Mouse (Mus musculus) embryonic facial prominence, embryonic 15.5 days (tissue): Measurements from ENCODE around the gene Anks1. TPM values are rescaled to one million over a fixed set of nuclear protein-coding genes. Genes with fewer than 3 reads are reported as not detected.
A peak's percentile ranks its signal among the peaks of the same experiment; 100 is the strongest.

Experiments used
- ATAC-seq: fragments of 200-750 bp; cut with Nextera tagmentation; 2 replicates; pipeline ENCODE4 v1.8.0; 2017; ENCODE audit warnings: low read depth, moderate TSS enrichment; ENCODE audit not compliant: insufficient number of reproducible peaks, low FRiP score, low TSS enrichment
- H3K27ac ChIP-seq: fragments of 300-500 bp; sonication (generic); replicated peaks from 2 replicates; pipeline ENCODE4 v1.5.1; 2015; ENCODE audit warnings: mild to moderate bottlenecking, inconsistent platforms
- H3K27me3 ChIP-seq: fragments of 300-500 bp; sonication (generic); 2 replicates; pipeline ENCODE4 v1.6.1; 2015; ENCODE audit warnings: inconsistent platforms
- H3K36me3 ChIP-seq: fragments of 300-500 bp; sonication (generic); 2 replicates; pipeline ENCODE4 v1.6.1; 2015; ENCODE audit warnings: mild to moderate bottlenecking, inconsistent platforms
- H3K4me1 ChIP-seq: fragments of 300-500 bp; sonication (generic); 2 replicates; pipeline ENCODE4 v1.6.1; 2015; ENCODE audit warnings: inconsistent platforms
- H3K4me2 ChIP-seq: fragments of 300-500 bp; sonication (generic); replicated peaks from 2 replicates; pipeline ENCODE4 v1.6.1; 2015; ENCODE audit warnings: mild to moderate bottlenecking, inconsistent platforms
- H3K4me3 ChIP-seq: fragments of 300-500 bp; sonication (generic); replicated peaks from 2 replicates; pipeline ENCODE4 v1.5.1; 2015; ENCODE audit warnings: mild to moderate bottlenecking, inconsistent platforms
- H3K9ac ChIP-seq: fragments of 300-500 bp; sonication (generic); 2 replicates; pipeline ENCODE4 v1.6.1; 2015; ENCODE audit warnings: inconsistent platforms
- H3K9me3 ChIP-seq: fragments of 300-500 bp; sonication (generic); replicated peaks from 2 replicates; pipeline ENCODE4 v1.6.1; 2016; ENCODE audit warnings: inconsistent platforms
- WGBS: fragments of 180-500 bp; shearing (Covaris S2); methylation state at CpG from one replicate; pipeline ENCODE4 v1.1.7; 2015; 5-methylcytosine and 5-hydroxymethylcytosine counted together
- polyA plus RNA-seq: library from polyadenylated mRNA; unstranded; fragments of >200 nt; fragmentation: Nextera tagmentation; extraction: Ambion mirVana; gene quantifications from 2 replicates; pipeline ENCODE4 v1.2.1, GENCODE M21; 2015

Gene Anks1
- polyA plus RNA-seq, 1 experiment from 2014 or later: 15.3 TPM

DNA sequence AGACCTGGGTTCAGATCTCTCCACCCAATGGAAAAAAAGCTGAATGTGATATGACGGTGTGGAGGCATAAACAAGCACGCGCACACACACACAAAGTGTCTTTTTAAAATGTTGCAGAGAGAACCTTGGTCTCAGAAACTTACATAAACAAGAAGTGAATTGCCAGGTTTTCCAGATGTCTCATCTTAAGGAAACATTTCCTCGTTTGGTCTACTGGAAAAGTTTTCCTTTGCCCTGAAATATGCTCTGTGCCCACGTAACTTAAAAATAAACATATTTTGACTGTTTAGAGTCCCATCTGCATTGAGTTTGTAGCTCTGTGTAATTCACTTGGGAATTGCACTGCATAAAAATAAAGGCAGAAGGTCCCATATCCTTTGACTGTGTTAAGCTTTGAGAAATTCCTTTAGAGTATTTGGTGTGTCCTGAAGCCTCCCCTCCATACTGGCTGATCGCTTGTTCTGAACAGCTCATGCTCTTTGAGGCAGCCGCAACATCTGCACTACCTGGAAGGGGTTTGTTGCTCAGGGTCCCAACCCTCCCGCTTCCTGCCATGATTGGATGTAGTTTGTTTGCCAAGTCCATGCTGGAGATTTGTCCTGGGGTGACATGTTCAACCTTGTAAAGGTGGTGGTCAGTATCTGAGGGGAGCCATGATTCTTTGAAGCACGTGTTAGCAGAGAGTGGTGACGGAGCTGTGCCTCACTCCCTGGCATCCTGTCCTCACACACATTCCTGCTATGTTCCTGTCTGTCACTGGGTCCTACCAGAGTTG is 25.2 kb downstream of the Anks1 start:
- no peak overlapping the region for H3K4me2 ChIP-seq
- WGBS: 62% methylated on average over 10 of the region's 10 CpGs
- peak overlapping the region; percentile 80 for H3K27ac ChIP-seq
- H3K27me3 ChIP-seq: no peaks in the 10 kb centered on the region
- no peaks in the 10 kb centered on the region for H3K36me3 ChIP-seq
- H3K9ac ChIP-seq: no peak overlapping the region
- H3K4me1 ChIP-seq: peaks cover 56% of the 10 kb centered on the region
- no peak overlapping the region for H3K4me3 ChIP-seq
- H3K9me3 ChIP-seq: no peaks in the 10 kb centered on the region
- no peak for ATAC-seq

DNA sequence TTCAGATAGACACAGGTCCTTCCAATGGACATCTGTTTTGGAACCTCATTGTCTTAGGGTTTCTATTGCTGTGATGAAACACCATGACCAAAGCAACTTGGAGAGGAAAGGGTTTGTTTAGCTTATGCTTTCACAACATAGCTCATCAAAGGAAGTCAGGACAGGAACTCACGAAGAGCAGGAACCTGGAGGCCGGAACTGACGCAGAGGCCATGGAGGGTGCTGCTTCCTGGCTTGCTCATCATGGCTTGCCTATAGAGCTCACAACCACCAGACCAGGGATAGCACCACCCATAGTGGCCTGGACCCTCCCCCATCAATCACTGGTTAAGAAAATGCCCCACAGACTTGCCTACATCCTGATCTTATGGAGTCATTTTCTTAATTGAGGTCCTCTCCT is 26.0 kb downstream of the Anks1 start:
- no peak for ATAC-seq
- H3K4me1 ChIP-seq: peaks cover 62% of the 10 kb centered on the region
- WGBS: 89% methylated on average over 3 of the region's 3 CpGs

DNA sequence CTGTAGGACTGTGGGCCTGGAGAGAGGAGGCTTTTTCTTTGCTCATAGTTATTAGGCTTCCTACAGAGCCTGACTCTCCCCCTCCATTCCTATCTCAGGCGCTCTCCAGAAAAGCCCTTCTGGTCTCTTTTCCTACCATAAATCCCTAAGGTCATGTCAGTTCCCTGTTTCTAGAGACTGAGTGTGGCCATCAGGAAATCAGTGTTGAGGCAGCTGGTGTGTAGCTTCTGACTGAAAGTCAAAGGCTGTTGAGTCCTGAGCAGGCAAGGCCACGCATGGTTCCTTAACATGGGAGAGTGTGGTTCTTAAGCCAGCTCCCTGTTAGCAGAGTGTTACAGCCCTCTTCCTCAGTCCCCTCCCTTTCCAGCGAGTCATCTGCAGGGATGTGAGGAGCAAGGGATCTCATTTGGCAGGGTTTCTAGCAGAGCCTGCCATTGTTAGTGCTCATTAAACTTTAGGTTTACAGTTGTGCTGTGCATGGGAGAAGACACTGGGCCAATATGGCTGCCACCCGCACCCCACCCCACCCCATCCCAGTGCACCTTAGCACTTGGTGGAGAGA is 28.0 kb downstream of the Anks1 start:
- WGBS: 87% methylated on average over 4 of the region's 4 CpGs
- Histone ChIP-seq H3K9ac (no peak overlapping the region), H3K27ac (peak overlapping the region; percentile 28; the same call in 1 of the 2 replicates)

More for the DNA sequence above, 26.0 kb downstream of the Anks1 start:
- H3K4me3 ChIP-seq: no peak overlapping the region
- no peak overlapping the region for H3K9ac ChIP-seq
- peak overlapping the region; percentile 80 for H3K27ac ChIP-seq
- no peak overlapping the region for H3K4me2 ChIP-seq
- no peaks in the 10 kb centered on the region for H3K27me3 ChIP-seq
- no peaks in the 10 kb centered on the region for H3K9me3 ChIP-seq
- no peaks in the 10 kb centered on the region for H3K36me3 ChIP-seq

DNA sequence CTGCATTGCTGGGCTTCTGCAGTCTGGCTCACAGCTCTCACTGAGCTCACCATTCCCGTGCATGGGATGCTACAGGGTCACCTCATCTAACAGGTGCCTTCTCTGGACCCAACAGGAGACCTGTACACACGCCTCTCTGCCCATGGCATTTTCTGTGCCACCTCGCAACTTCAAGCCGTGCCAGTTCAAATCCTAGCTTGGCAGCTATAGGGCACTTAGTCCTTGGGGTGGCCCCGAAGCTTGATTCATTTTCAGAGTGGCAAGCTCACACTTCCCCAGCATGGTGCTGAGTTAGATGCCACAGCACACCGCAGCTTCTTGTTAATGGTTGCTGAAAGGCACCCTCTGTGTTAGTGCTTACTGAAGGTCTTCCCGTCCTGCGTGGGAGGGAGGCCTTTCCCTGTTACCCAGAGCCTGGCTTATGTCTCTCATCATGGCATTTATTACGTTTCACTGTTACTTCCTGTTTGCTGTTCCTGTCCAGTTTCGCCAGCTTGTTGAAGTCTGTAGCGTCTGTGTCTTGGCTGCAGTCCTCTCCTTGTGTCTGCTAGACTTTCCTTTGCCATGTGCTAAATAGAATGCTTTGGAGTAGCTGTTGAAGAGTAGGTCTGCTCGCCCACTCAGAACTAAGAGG is 29.1 kb downstream of the Anks1 start:
- no peak overlapping the region for H3K4me3 ChIP-seq
- no peaks in the 10 kb centered on the region for H3K9me3 ChIP-seq
- H3K27me3 ChIP-seq: no peaks in the 10 kb centered on the region
- ATAC-seq: no peak
- H3K4me1 ChIP-seq: peaks cover 62% of the 10 kb centered on the region
- H3K9ac ChIP-seq: no peak overlapping the region
- H3K4me2 ChIP-seq: no peak overlapping the region
- peak overlapping the region; percentile 68 for H3K27ac ChIP-seq
- WGBS: 61% methylated on average over 12 of the region's 12 CpGs
- H3K36me3 ChIP-seq: no peaks in the 10 kb centered on the region

More for the DNA sequence above, 28.0 kb downstream of the Anks1 start:
- H3K4me3 ChIP-seq: no peak overlapping the region
- H3K36me3 ChIP-seq: no peaks in the 10 kb centered on the region
- H3K4me1 ChIP-seq: peaks cover 65% of the 10 kb centered on the region
- no peaks in the 10 kb centered on the region for H3K27me3 ChIP-seq
- no peaks in the 10 kb centered on the region for H3K9me3 ChIP-seq
- H3K4me2 ChIP-seq: no peak overlapping the region
- ATAC-seq: no peak

DNA sequence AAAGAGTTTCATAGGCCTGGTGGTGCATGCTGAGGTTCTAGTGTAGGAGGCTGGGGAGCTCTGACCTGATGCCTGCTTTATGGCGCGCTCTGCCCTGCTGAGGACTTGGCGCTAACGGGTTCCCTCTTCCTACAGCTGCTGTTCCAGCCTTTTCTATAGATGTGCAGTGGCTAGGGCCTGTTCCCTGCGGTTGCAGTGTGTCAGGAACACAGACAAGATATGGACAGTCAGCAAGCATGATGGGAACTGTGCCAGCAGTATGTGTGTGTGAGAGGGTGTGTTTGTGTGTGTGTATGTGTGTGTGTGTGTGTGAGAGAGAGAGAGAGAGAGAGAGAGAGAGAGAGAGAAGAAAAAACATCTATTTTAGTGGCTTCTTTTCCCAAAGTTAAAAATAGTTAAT is 29.9 kb downstream of the Anks1 start:
- H3K4me3 ChIP-seq: no peak overlapping the region
- peaks cover 56% of the 10 kb centered on the region for H3K4me1 ChIP-seq
- no peaks in the 10 kb centered on the region for H3K36me3 ChIP-seq
- ATAC-seq: no peak
- H3K27me3 ChIP-seq: no peaks in the 10 kb centered on the region
- H3K4me2 ChIP-seq: no peak overlapping the region
- 81% methylated on average over 5 of the region's 5 CpGs for WGBS
- peak overlapping the region; percentile 68 for H3K27ac ChIP-seq
- no peak overlapping the region for H3K9ac ChIP-seq
- no peaks in the 10 kb centered on the region for H3K9me3 ChIP-seq

DNA sequence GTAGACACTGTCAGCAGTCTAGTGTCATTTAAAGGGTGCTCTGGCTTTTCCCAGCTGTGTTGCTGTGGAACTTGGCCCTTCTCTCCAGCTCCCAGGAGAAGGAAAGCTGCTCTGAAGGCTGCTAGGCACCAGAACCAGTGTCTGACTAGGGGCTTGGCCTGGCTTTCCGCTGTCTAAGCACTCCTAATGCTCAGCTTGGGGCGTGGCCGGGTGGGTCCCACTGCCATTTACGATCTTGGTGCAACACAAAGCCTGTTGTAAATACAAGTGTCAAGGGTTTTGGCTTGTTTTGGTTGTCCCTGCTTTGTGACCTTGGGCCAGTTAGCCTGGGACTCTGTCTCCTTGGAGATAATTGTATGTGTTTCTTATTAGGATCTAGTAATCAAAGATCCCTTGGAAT is 31.2 kb downstream of the Anks1 start:
- no peak overlapping the region for H3K4me3 ChIP-seq
- no peaks in the 10 kb centered on the region for H3K36me3 ChIP-seq
- H3K27ac ChIP-seq: no peak overlapping the region
- no peaks in the 10 kb centered on the region for H3K9me3 ChIP-seq
- no peaks in the 10 kb centered on the region for H3K27me3 ChIP-seq
- no peak; the same call in 1 of the 2 replicates for ATAC-seq
- no peak overlapping the region for H3K4me2 ChIP-seq
- WGBS: 60% methylated on average over 4 of the region's 4 CpGs
- no peak overlapping the region for H3K9ac ChIP-seq
- H3K4me1 ChIP-seq: peaks cover 49% of the 10 kb centered on the region

DNA sequence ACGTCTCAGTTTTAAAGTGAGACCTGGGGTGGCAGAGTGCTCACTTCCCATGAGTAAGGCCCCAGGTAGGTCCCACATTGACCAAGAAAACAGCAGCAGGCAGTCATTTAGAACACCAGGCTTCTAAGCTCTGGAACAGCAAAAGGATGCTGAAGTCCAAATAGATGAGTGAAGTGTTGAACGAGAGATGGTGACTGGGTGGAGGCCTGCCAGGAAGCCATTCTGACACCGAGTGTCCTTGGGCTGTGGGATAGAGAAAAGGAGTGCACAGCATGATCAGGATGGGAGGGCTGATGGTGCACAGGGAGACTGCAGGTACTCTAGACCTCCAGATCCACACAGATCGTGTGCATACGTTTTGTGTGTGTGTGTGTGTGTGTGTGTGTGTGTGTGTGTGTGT is 32.1 kb downstream of the Anks1 start:
- Histone ChIP-seq H3K4me1 (peaks cover 57% of the 10 kb centered on the region), H3K4me3 (no peak overlapping the region), H3K36me3 (no peaks in the 10 kb centered on the region), H3K4me2 (no peak overlapping the region), H3K9ac (no peak overlapping the region), H3K9me3 (no peaks in the 10 kb centered on the region), H3K27me3 (no peaks in the 10 kb centered on the region), H3K27ac (no peak overlapping the region)
- 85% methylated on average over 5 of the region's 5 CpGs for WGBS
- ATAC-seq: no peak

DNA sequence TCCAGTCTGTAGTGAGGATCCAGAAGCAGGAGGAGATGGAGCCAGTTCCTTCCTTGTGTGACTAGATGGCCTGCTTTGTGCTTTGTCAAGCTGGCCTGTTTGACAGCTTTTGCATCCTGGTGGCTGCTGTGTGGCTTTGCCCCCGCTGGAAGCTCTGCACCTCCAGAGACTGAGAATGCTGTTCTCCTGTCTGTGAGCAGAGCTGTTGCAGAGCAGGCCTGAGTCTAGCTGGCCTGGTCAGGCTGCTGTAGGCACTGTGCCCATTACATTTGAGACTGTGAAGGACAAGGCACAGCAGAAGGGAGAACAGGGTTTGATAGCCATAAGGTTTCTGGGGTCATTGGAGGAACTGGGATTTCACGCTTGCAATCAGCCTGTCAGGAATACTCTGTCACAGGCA is 32.6 kb downstream of the Anks1 start:
- H3K9ac ChIP-seq: no peak overlapping the region
- WGBS: 76% methylated on average over 2 of the region's 2 CpGs
- peaks cover 61% of the 10 kb centered on the region for H3K4me1 ChIP-seq
- H3K4me3 ChIP-seq: no peak overlapping the region
- H3K9me3 ChIP-seq: no peaks in the 10 kb centered on the region
- H3K27ac ChIP-seq: no peak overlapping the region
- H3K27me3 ChIP-seq: no peaks in the 10 kb centered on the region
- ATAC-seq: no peak
- H3K4me2 ChIP-seq: no peak overlapping the region
- no peaks in the 10 kb centered on the region for H3K36me3 ChIP-seq

DNA sequence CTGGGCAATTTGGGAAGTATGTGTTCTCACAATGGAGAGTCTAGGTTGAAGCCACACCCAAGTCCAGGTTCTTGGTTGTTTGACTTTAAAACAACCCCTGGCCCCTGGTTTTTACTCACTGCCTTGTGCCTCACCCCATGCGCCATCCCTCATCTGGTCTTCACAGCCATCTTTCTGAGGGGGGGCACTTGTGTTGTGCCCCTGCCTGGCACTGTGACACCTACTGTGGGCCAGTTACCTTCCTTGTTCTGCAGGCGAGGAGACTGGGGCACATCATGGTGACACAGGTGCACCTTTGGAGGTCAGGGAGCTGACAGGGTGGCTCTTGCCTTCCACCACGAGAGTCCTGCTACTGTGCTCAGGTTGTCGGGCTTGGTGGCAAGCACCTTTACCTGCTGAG is 33.0 kb downstream of the Anks1 start:
- Histone ChIP-seq H3K9ac (no peak overlapping the region), H3K27me3 (no peaks in the 10 kb centered on the region), H3K36me3 (no peaks in the 10 kb centered on the region), H3K9me3 (no peaks in the 10 kb centered on the region), H3K27ac (no peak overlapping the region), H3K4me2 (no peak overlapping the region), H3K4me3 (no peak overlapping the region), H3K4me1 (peaks cover 60% of the 10 kb centered on the region)
- WGBS: 91% methylated on average over 4 of the region's 4 CpGs
- ATAC-seq: no peak

DNA sequence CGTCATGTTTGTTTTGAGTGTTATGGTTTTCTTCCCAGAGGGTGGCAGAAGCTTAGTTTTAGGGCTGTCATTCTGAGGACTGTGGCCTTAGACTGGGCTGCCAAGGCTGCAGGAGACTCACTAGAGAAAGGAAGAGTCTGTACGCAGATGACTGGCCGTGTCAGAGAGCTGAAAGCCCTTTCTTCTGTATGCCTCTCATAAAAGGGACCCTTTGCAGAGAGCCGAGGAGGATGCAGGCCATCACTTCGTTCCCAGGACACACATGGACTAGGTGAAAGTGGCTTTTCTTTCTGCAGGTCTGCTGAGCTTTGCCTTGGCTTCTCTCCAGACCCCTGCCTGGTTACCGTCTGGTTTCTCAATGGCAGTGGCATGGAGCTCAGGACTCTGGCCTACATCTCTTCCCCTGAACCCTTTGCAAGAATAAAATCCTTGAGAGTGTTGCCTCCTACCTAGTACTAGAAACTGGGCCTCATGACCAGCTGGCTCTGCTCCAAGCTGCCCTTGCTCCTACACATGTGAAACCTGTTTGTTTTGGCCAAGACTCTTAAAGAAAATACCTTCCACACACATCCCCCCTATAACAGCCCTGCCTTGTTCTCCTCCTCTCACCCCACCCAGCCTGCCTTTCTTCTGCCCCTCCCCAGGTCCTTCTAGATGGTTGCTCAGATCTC is 36.6 kb downstream of the Anks1 start:
- 37% methylated on average over 6 of the region's 6 CpGs for WGBS
- Histone ChIP-seq H3K9ac (no peak overlapping the region), H3K4me2 (no peak overlapping the region), H3K4me3 (no peak overlapping the region), H3K4me1 (peaks cover 29% of the 10 kb centered on the region), H3K27me3 (no peaks in the 10 kb centered on the region), H3K9me3 (no peaks in the 10 kb centered on the region), H3K27ac (peak overlapping the region; percentile 84), H3K36me3 (no peaks in the 10 kb centered on the region)
- peak; percentile 62; the same call in 1 of the 2 replicates for ATAC-seq

DNA sequence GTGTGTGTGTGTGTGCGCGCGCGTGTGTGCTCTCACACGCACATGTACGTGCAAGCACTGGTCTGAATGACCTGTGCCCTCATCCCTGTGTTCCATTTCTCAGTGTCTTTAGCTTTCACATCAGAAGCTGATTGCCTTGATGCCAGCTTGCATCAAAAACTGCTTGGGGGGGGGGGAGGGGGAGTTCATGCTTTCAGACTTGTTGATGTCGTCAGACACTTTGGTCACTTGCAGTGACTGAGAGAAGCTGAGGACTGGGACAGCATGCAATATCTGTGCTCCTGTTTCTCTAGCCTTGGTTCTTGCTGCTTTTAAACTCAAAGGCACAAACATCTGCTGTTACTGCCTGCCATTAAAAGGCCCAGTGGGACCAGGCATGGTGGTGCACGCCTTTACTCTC is 37.3 kb downstream of the Anks1 start:
- Histone ChIP-seq H3K27me3 (no peaks in the 10 kb centered on the region), H3K36me3 (no peaks in the 10 kb centered on the region), H3K9me3 (no peaks in the 10 kb centered on the region), H3K4me2 (no peak overlapping the region), H3K27ac (peak overlapping the region; percentile 84), H3K9ac (no peak overlapping the region), H3K4me1 (peaks cover 27% of the 10 kb centered on the region), H3K4me3 (no peak overlapping the region)
- no peak for ATAC-seq
- WGBS: 71% methylated on average over 8 of the region's 8 CpGs
